Mouse (Mus musculus): Measurements from ENCODE around the gene Tst. TPM values are rescaled to one million over a fixed set of nuclear protein-coding genes. Genes with fewer than 3 reads are reported as not detected.

Tst gene
- polyA plus RNA-seq, 1 experiment from 2014 or later, result 17.0 TPM

Other genes with a start within 250 kb of the Tst start
- gene Ift27, start 231.8 kb downstream of the Tst start, polyA plus RNA-seq (2015; fragmentation: Nextera tagmentation; extraction: Ambion mirVana), result 106 and 111 TPM in 2 replicates
- gene Pvalb, start 199.5 kb downstream of the Tst start, polyA plus RNA-seq (2015; fragmentation: Nextera tagmentation; extraction: Ambion mirVana), result 6.7 and 13.6 TPM in 2 replicates
- 1.5 and 2.2 TPM in 2 replicates for gene Ncf4, start 161.1 kb downstream of the Tst start, polyA plus RNA-seq (2015; fragmentation: Nextera tagmentation; extraction: Ambion mirVana)
- 0.06 and 0.21 TPM in 2 replicates for gene Csf2rb2, start 100.2 kb downstream of the Tst start, polyA plus RNA-seq (2015; fragmentation: Nextera tagmentation; extraction: Ambion mirVana)
- gene Csf2rb, start 80.2 kb downstream of the Tst start, polyA plus RNA-seq (2015; fragmentation: Nextera tagmentation; extraction: Ambion mirVana), result 0.39 and 0.40 TPM in 2 replicates
- gene Tex33, start 10.0 kb downstream of the Tst start, polyA plus RNA-seq (2015; fragmentation: Nextera tagmentation; extraction: Ambion mirVana), result not detected in 2 replicates
- gene Mpst, start 509 bp upstream of the Tst start, polyA plus RNA-seq (2015; fragmentation: Nextera tagmentation; extraction: Ambion mirVana), result 2.2 and 3.1 TPM in 2 replicates
- gene Kctd17, start 22.7 kb upstream of the Tst start, polyA plus RNA-seq (2015; fragmentation: Nextera tagmentation; extraction: Ambion mirVana), result 114 and 116 TPM in 2 replicates
- 0.23 and 0.31 TPM in 2 replicates for gene Tmprss6, start 62.7 kb upstream of the Tst start, polyA plus RNA-seq (2015; fragmentation: Nextera tagmentation; extraction: Ambion mirVana)
- 0.05 and 0.13 TPM in 2 replicates for gene Il2rb, start 89.4 kb upstream of the Tst start, polyA plus RNA-seq (2015; fragmentation: Nextera tagmentation; extraction: Ambion mirVana)
- 8.0 and 8.2 TPM in 2 replicates for gene C1qtnf6, start 125.5 kb upstream of the Tst start, polyA plus RNA-seq (2015; fragmentation: Nextera tagmentation; extraction: Ambion mirVana)
- 0.42 and 0.48 TPM in 2 replicates for gene Sstr3, start 138.8 kb upstream of the Tst start, polyA plus RNA-seq (2015; fragmentation: Nextera tagmentation; extraction: Ambion mirVana)
- gene Rac2, start 166.9 kb upstream of the Tst start, polyA plus RNA-seq (2015; fragmentation: Nextera tagmentation; extraction: Ambion mirVana), result 6.3 and 8.8 TPM in 2 replicates
- 6.8 and 7.7 TPM in 2 replicates for gene Cyth4, start 191.1 kb upstream of the Tst start, polyA plus RNA-seq (2015; fragmentation: Nextera tagmentation; extraction: Ambion mirVana)

Data from hindbrain, embryonic 13.5 days (tissue).